Mouse (Mus musculus) kidney, postnatal 0 days (tissue): ENCODE measurements around the gene Rbm44. TPM values are rescaled to one million over a fixed set of nuclear protein-coding genes. Genes with fewer than 3 reads are reported as not detected.

Source experiments
- ATAC-seq: fragments of 200-750 bp; cut with Nextera tagmentation; replicated peaks from 2 replicates; pipeline ENCODE4 v1.8.0; 2017; ENCODE audit warnings: low read depth, moderate number of reproducible peaks, moderate TSS enrichment, moderate library complexity; ENCODE audit not compliant: low FRiP score
- DNase-seq: peaks from one replicate; pipeline ENCODE4 v3.0.0-alpha.2; 2016; ENCODE audit warnings: low spot score
- H3K27ac ChIP-seq: fragments of 300-500 bp; sonication (generic); 2 replicates; pipeline ENCODE4 v1.5.1; 2014; ENCODE audit warnings: mild to moderate bottlenecking
- H3K27me3 ChIP-seq: fragments of 300-500 bp; sonication (generic); 2 replicates; pipeline ENCODE4 v1.6.1; 2014; ENCODE audit warnings: low read length, mixed read lengths; ENCODE audit not compliant: insufficient read depth
- H3K36me3 ChIP-seq: fragments of 300-500 bp; sonication (generic); 2 replicates; pipeline ENCODE4 v1.6.1; 2014; ENCODE audit warnings: low read length, mixed read lengths; ENCODE audit not compliant: insufficient read depth
- H3K4me1 ChIP-seq: fragments of 300-500 bp; sonication (generic); replicated peaks from 2 replicates; pipeline ENCODE4 v1.6.1; 2014; ENCODE audit warnings: antibody characterized with exemption, low read length, mixed read lengths; ENCODE audit not compliant: insufficient read depth
- H3K4me2 ChIP-seq: fragments of 300-500 bp; sonication (generic); 2 replicates; pipeline ENCODE4 v1.6.1; 2014; ENCODE audit warnings: mild to moderate bottlenecking, low read length, moderate library complexity, mixed read lengths
- H3K4me3 ChIP-seq: fragments of 300-500 bp; sonication (generic); replicated peaks from 2 replicates; pipeline ENCODE4 v1.5.1; 2014; ENCODE audit warnings: low read depth, low read length
- H3K9ac ChIP-seq: fragments of 300-500 bp; sonication (generic); 2 replicates; pipeline ENCODE4 v1.6.1; 2014; ENCODE audit warnings: low read depth, low read length
- H3K9me3 ChIP-seq: fragments of 300-500 bp; sonication (generic); replicated peaks from 2 replicates; pipeline ENCODE4 v1.6.1; 2016; ENCODE audit warnings: low read length, inconsistent platforms, mixed read lengths
- CTCF ChIP-seq: IDR thresholded peaks from 2 replicates; pipeline ENCODE4 v1.5.1; 2016; ENCODE audit warnings: antibody characterized with exemption, low read depth, mild to moderate bottlenecking, moderate library complexity
- WGBS: fragments of 180-500 bp; shearing (Covaris S2); extraction: QIAGEN DNeasy Blood & Tissue Kit; methylation state at CpG from one replicate; pipeline ENCODE4 v1.1.7; 2014; 5-methylcytosine and 5-hydroxymethylcytosine counted together
- polyA plus RNA-seq: library from polyadenylated mRNA; unstranded; fragments of >200 nt; fragmentation: Nextera tagmentation; extraction: Ambion mirVana; gene quantifications from 2 replicates; pipeline ENCODE4 v1.2.1, GENCODE M21; 2015

Gene Rbm44
- 0.20 and 0.28 TPM in 2 replicates for polyA plus RNA-seq

DNA sequence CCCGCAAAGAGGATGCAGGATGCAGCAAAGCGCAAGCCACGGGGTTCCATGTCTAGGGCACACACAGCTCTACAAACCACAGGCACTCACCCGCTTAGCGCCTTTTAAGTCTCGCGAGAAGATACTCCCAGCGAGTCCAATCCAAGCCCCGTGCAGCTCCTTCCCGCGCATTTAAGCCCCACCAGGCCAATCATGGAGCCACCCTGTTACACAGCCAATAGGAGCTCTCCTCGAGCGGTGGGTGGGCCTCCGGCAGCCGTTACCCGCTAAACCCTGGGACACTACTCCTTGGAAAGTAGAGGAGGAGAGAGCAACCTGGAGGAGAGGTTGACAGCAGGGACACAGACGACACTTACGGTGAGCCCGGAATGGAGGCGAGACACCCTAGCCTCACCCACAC is at the start of gene Rbm44:
Gene Rbm44, plus strand, starts transcription at position 277 of the 400 bp plus-strand sequence.
- Histone ChIP-seq H3K4me1 (no peaks in the 10 kb centered on the region), H3K27me3 (no peaks in the 10 kb centered on the region), H3K27ac (no peak within 1 kb of the TSS), H3K9ac (no peak within 1 kb of the TSS), H3K36me3 (no peaks in the 10 kb centered on the region), H3K9me3 (no peaks in the 10 kb centered on the region), H3K4me2 (no peak within 1 kb of the TSS), H3K4me3 (no peak within 1 kb of the TSS)
- 78% methylated on average over 20 of the region's 20 CpGs for WGBS
- DNase-seq (no peak), ATAC-seq (no peak)
- TF ChIP-seq CTCF: no peak

DNA sequence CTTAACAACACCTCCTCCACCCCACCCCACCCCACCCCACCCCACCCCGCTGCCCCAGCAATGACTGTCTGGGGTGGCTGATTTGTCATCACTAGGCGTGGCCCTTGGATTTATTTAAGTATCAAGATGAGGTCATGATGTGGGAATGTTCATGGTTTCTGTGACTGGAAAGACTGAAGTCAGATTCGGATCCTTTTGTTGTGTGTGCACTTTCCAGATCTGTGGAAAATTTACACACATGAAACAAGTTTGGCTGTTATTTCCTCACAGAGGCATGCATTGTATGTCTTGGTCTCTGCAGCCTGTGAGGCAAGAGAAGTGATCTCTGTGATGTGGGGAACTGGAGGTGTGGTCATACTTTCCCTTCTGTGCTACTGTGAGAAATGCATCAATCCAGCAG is 49.6 kb upstream of the Rbm44 start:
- Histone ChIP-seq H3K27me3 (no peaks in the 10 kb centered on the region), H3K4me1 (peaks cover 15% of the 10 kb centered on the region), H3K9me3 (no peaks in the 10 kb centered on the region), H3K4me3 (no peak overlapping the region), H3K27ac (no peak overlapping the region), H3K4me2 (no peak overlapping the region), H3K36me3 (no peaks in the 10 kb centered on the region), H3K9ac (no peak overlapping the region)
- TF ChIP-seq CTCF: no peak
- 66% methylated on average over 3 of the region's 3 CpGs for WGBS
- DNase-seq (no peak), ATAC-seq (no peak)

DNA sequence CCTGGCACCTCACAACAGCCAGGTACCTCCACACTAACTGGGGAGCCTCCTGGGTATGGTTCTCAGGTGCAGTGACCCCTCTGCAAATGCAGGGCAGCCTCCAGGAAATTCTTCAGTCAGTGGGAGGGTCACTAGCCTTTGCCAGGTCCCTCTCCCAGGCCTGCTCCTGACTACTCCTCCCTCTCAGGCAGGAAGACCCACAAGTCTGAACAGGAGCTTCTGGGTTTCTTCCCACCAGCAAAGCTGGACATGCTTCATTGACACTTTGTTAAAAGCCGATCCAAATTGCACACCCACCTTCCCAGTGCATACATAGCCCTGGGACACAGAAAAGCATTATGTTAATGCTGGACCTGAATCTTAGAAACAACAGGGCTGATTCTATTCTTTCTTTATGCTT is 49.0 kb upstream of the Rbm44 start:
- Histone ChIP-seq H3K4me1 (peaks cover 15% of the 10 kb centered on the region), H3K27me3 (no peaks in the 10 kb centered on the region), H3K4me2 (no peak overlapping the region), H3K9ac (no peak overlapping the region), H3K27ac (no peak overlapping the region), H3K36me3 (no peaks in the 10 kb centered on the region), H3K4me3 (no peak overlapping the region), H3K9me3 (no peaks in the 10 kb centered on the region)
- ATAC-seq: no peak
- DNase-seq: no peak
- WGBS: 24% methylated on average over 1 of the region's 1 CpGs
- TF ChIP-seq CTCF: no peak

DNA sequence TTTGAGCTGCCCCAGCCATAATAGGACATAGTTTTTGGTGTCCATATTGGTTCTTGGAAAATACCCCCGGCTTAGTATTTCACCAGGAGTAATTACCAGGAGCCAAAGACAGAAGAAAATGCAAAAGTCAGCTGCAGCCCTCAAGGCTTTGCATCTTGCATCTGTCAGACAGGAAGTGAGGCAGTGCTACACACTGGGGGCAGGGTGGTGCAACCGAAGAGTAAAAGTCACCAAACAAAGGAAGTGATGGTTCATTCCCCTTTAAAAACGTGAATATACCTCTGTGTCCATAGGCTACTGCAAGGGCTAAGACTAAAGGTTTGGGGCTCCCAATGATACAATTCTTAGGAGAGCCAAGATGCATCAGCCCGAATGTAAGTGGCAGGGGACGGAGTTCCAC is 48.4 kb upstream of the Rbm44 start:
- no peak for ATAC-seq
- Histone ChIP-seq H3K36me3 (no peaks in the 10 kb centered on the region), H3K9ac (no peak overlapping the region), H3K9me3 (no peaks in the 10 kb centered on the region), H3K4me1 (peaks cover 15% of the 10 kb centered on the region), H3K27ac (peak overlapping the region; percentile 38), H3K4me3 (no peak overlapping the region), H3K27me3 (no peaks in the 10 kb centered on the region), H3K4me2 (no peak overlapping the region)
- WGBS: 77% methylated on average over 5 of the region's 5 CpGs
- DNase-seq: no peak
- TF ChIP-seq CTCF: no peak

DNA sequence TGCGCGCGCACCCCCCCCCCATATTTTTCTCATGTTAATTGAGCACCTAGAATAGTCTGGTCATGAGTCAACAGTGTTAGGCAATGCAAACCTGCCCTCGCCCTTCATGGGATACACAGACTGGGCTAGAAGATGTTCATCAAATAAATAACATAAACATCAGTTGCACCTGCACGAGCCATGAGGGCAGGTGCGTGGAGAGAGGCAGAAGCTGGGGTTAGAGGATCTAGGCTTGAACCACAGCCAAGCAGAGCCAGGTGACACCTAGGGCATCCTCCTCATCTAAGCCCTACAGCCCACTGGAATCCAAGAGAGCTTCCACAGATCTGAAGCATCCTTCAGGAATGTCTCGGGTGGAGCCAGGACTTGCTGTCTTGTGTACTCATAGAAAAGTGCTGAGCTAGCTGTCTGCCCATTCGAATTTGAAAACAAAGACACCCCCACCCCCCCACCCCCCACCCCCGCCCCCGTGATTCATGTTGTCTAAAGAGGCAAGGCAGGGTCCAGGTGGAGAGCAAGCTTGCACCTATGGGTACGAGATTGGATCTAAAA is 47.5 kb upstream of the Rbm44 start:
- 92% methylated on average over 11 of the region's 11 CpGs for WGBS
- Histone ChIP-seq H3K9ac (no peak overlapping the region), H3K9me3 (no peaks in the 10 kb centered on the region), H3K27me3 (no peaks in the 10 kb centered on the region), H3K4me2 (no peak overlapping the region), H3K4me1 (peaks cover 15% of the 10 kb centered on the region), H3K4me3 (no peak overlapping the region), H3K36me3 (no peaks in the 10 kb centered on the region), H3K27ac (no peak overlapping the region)
- ATAC-seq: no peak
- no peak for DNase-seq
- TF ChIP-seq CTCF: no peak

DNA sequence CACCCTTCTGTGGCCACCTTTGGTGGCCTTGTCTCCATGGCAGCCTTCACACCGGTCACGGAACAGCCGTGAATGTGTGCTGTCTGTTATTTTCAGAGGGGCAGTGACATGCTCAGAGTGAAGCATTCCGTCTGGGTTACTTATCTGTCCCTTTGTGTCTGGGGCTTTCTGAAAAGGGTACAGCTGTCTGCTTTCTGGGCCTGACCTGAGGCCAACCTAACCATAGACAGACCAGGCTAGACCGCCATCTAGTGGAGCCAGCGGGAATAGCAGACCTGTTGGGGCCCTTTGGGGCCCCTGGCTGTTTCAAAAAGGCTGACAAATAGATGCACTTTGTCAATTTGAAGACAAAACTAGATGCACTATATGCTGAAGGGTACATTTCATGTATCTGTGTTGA is 46.0 kb upstream of the Rbm44 start:
- peaks cover 15% of the 10 kb centered on the region for H3K4me1 ChIP-seq
- H3K4me3 ChIP-seq: no peak overlapping the region
- peak; percentile 90 for TF ChIP-seq CTCF
- H3K4me2 ChIP-seq: no peak overlapping the region
- no peaks in the 10 kb centered on the region for H3K27me3 ChIP-seq
- H3K9me3 ChIP-seq: no peaks in the 10 kb centered on the region
- H3K9ac ChIP-seq: no peak overlapping the region
- ATAC-seq: no peak; the same call in 1 of the 2 replicates
- no peak overlapping the region for H3K27ac ChIP-seq
- no peaks in the 10 kb centered on the region for H3K36me3 ChIP-seq
- peak; percentile 89 for DNase-seq
- 12% methylated on average over 6 of the region's 6 CpGs for WGBS
